Mouse (Mus musculus) hindbrain, postnatal 0 days (tissue): ENCODE measurements around the gene Ap2a1. TPM values are rescaled to one million over a fixed set of nuclear protein-coding genes. Genes with fewer than 3 reads are reported as not detected.

Experiments used
- ATAC-seq: fragments of 200-750 bp; cut with Nextera tagmentation; 2 replicates; pipeline ENCODE4 v1.8.0; 2017; ENCODE audit warnings: mild to moderate bottlenecking, moderate TSS enrichment, moderate library complexity
- DNase-seq: peaks from one replicate; pipeline ENCODE4 v3.0.0-alpha.2; 2015; ENCODE audit warnings: low spot score
- H3K27ac ChIP-seq: fragments of 300-500 bp; sonication (generic); 2 replicates; pipeline ENCODE4 v1.5.1; 2014; ENCODE audit warnings: mild to moderate bottlenecking
- H3K27me3 ChIP-seq: fragments of 300-500 bp; sonication (generic); 2 replicates; pipeline ENCODE4 v1.6.1; 2014; ENCODE audit warnings: low read length, mixed read lengths; ENCODE audit not compliant: insufficient read depth
- H3K36me3 ChIP-seq: fragments of 300-500 bp; sonication (generic); 2 replicates; pipeline ENCODE4 v1.6.1; 2014; ENCODE audit warnings: low read length, mixed read lengths; ENCODE audit not compliant: insufficient read depth
- H3K4me1 ChIP-seq: fragments of 300-500 bp; sonication (generic); 2 replicates; pipeline ENCODE4 v1.6.1; 2014; ENCODE audit warnings: antibody characterized with exemption, low read length, mixed read lengths; ENCODE audit not compliant: insufficient read depth
- H3K4me2 ChIP-seq: fragments of 300-500 bp; sonication (generic); 2 replicates; pipeline ENCODE4 v1.6.1; 2014; ENCODE audit warnings: low read depth, mild to moderate bottlenecking, low read length, moderate library complexity, mixed read lengths
- H3K4me3 ChIP-seq: fragments of 300-500 bp; sonication (generic); 2 replicates; pipeline ENCODE4 v1.5.1; 2014; ENCODE audit warnings: low read length
- H3K9ac ChIP-seq: fragments of 300-500 bp; sonication (generic); replicated peaks from 2 replicates; pipeline ENCODE4 v1.6.1; 2014; ENCODE audit warnings: mild to moderate bottlenecking, low read length, moderate library complexity, mixed read lengths
- H3K9me3 ChIP-seq: fragments of 300-500 bp; sonication (generic); 2 replicates; pipeline ENCODE4 v1.6.1; 2016; ENCODE audit warnings: low read length, mixed read lengths
- CTCF ChIP-seq: IDR thresholded peaks from 2 replicates; pipeline ENCODE4 v1.5.1; 2016; ENCODE audit warnings: antibody characterized with exemption, control low read depth, low read depth
- WGBS: fragments of 180-500 bp; shearing (Covaris S2); extraction: QIAGEN DNeasy Blood & Tissue Kit; methylation state at CpG from one replicate; pipeline ENCODE4 v1.1.7; 2014; 5-methylcytosine and 5-hydroxymethylcytosine counted together
- polyA plus RNA-seq: library from polyadenylated mRNA; unstranded; fragments of >200 nt; fragmentation: Nextera tagmentation; extraction: Ambion mirVana; gene quantifications from 2 replicates; pipeline ENCODE4 v1.2.1, GENCODE M21; 2015
- total RNA-seq: library from RNA; depleted of rRNA; stranded (reverse); fragments of >200 nt; gene quantifications from 2 replicates; pipeline ENCODE4 v1.2.3, GENCODE M21; 2014

The Ap2a1 gene
- total and polyA plus RNA-seq, 2 experiments from 2014 or later = 115 to 255 TPM

DNA sequence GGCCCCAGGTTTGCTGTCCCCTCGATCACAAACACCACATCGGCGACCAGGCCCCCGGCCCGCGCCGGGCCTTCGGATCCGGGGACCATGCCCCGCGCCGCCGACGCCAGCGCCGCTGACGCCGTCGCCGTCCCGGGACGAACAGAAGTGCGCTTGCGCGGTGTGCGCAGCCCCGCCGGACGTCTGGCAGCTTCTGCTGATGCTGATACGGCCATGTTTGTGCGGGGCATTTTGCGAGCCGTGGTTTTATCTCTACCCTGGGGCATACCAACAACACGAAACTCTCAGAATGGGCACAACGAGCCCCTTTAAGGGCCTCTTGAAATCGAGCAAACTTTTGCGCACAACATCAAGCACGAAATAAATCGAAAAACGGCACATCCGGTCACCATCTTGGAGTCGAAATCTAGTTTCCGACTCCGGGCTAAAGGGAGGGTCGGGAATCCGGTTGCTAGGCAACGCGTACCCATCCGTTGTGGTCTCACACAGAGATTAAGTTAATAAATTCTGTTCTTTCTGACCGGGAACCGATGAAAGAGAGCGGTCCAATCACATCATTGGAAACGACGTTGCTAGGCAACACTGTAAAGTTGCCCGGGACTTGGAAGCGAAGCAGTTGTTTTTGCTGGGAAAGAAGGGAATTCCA lies 36.9 kb downstream of the Ap2a1 start, which contains the start of gene Med25:
Gene Med25, minus strand, starts transcription at position 437 of the 646 bp plus-strand sequence.
- Histone ChIP-seq H3K36me3 (no peaks in the 10 kb centered on the region), H3K4me3 (peak within 1 kb of the TSS; percentile 73), H3K4me1 (peaks cover 36% of the 10 kb centered on the region), H3K9me3 (no peaks in the 10 kb centered on the region), H3K4me2 (peak within 1 kb of the TSS; percentile 93), H3K27ac (peak within 1 kb of the TSS; percentile 96), H3K27me3 (no peaks in the 10 kb centered on the region), H3K9ac (peak within 1 kb of the TSS; percentile 83)
- no peak for TF ChIP-seq CTCF
- DNase-seq (peak; percentile 98), ATAC-seq (peak; percentile 80)
- WGBS = under 1% methylated on average over 56 of the region's 56 CpGs

GRCm38 (mm10) chr7:44891611-44892010 lies 37.7 kb downstream of the Ap2a1 start:
- Histone ChIP-seq H3K9ac (peak overlapping the region; percentile 83), H3K4me3 (peak overlapping the region; percentile 73), H3K27me3 (no peaks in the 10 kb centered on the region), H3K4me1 (peaks cover 28% of the 10 kb centered on the region), H3K9me3 (no peaks in the 10 kb centered on the region), H3K27ac (peak overlapping the region; percentile 96), H3K4me2 (peak overlapping the region; percentile 93), H3K36me3 (no peaks in the 10 kb centered on the region)
- DNase-seq (no peak), ATAC-seq (no peak)
- TF ChIP-seq CTCF = no peak
- 11% methylated on average over 6 of the region's 6 CpGs for WGBS

GRCm38 (mm10) chr7:44890737-44891136 lies 38.6 kb downstream of the Ap2a1 start:
- DNase-seq (peak; percentile 58), ATAC-seq (no peak)
- peak overlapping the region; percentile 93 for H3K4me2 ChIP-seq
- H3K4me3 ChIP-seq = peak overlapping the region; percentile 73
- no peak for TF ChIP-seq CTCF
- H3K9me3 ChIP-seq = no peaks in the 10 kb centered on the region
- peak overlapping the region; percentile 83; the same call in 1 of the 2 replicates for H3K9ac ChIP-seq
- 0 out of 2 replicates have a peak, but pooled peaks cover 3% of the 10 kb centered on the region for H3K36me3 ChIP-seq
- H3K4me1 ChIP-seq = peaks cover 26% of the 10 kb centered on the region
- H3K27me3 ChIP-seq = no peaks in the 10 kb centered on the region
- 44% methylated on average over 4 of the region's 4 CpGs for WGBS
- H3K27ac ChIP-seq = 0 out of 2 replicates have a peak overlapping the region, but pooled peaks have one; percentile 3

DNA sequence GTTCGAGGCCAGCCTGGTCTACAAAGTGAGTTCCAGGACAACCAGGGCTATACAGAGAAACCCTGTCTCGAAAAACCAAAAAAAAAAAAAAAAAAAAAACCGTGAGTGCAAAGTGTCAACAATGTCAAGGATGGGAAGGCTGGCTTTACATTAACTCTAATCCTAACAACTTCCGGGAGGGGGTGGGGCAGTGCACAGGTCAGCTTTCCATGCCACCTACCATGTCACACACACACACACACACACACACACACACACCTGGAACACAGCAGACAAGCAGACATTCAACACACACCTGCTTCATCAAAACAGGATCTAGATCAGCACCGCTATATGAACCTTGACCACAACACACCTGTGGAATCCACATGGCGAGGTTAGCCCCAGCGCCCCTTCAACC lies 39.1 kb downstream of the Ap2a1 start:
- ATAC-seq (no peak), DNase-seq (no peak)
- Histone ChIP-seq H3K4me3 (no peak overlapping the region), H3K9me3 (no peaks in the 10 kb centered on the region), H3K36me3 (0 out of 2 replicates have a peak, but pooled peaks cover 3% of the 10 kb centered on the region), H3K9ac (no peak overlapping the region; the same call in 1 of the 2 replicates), H3K4me1 (peaks cover 24% of the 10 kb centered on the region), H3K27me3 (no peaks in the 10 kb centered on the region), H3K4me2 (peak overlapping the region; percentile 93), H3K27ac (0 out of 2 replicates have a peak overlapping the region, but pooled peaks have one; percentile 3)
- 87% methylated on average over 6 of the region's 7 CpGs for WGBS
- TF ChIP-seq CTCF = no peak

GRCm38 (mm10) chr7:44888256-44889105 lies 40.8 kb downstream of the Ap2a1 start:
- peak overlapping the region; percentile 54; the same call in 1 of the 2 replicates for H3K27ac ChIP-seq
- no peak overlapping the region for H3K9ac ChIP-seq
- TF ChIP-seq CTCF = no peak
- DNase-seq (no peak), ATAC-seq (no peak)
- H3K4me2 ChIP-seq = no peak overlapping the region
- peaks cover 18% of the 10 kb centered on the region for H3K4me1 ChIP-seq
- H3K27me3 ChIP-seq = no peaks in the 10 kb centered on the region
- H3K36me3 ChIP-seq = peaks cover 14% of the 10 kb centered on the region
- no peak overlapping the region for H3K4me3 ChIP-seq
- no peaks in the 10 kb centered on the region for H3K9me3 ChIP-seq
- 50% methylated on average over 13 of the region's 13 CpGs for WGBS

GRCm38 (mm10) chr7:44886964-44887363 lies 42.3 kb downstream of the Ap2a1 start:
- H3K36me3 ChIP-seq = peaks cover 29% of the 10 kb centered on the region
- H3K27ac ChIP-seq = no peak overlapping the region
- no peaks in the 10 kb centered on the region for H3K9me3 ChIP-seq
- no peak for TF ChIP-seq CTCF
- H3K4me2 ChIP-seq = no peak overlapping the region
- no peaks in the 10 kb centered on the region for H3K27me3 ChIP-seq
- 88% methylated on average over 7 of the region's 7 CpGs for whole genome bisulfite sequencing
- ATAC-seq (no peak), DNase-seq (no peak)
- H3K9ac ChIP-seq = no peak overlapping the region
- H3K4me3 ChIP-seq = no peak overlapping the region
- H3K4me1 ChIP-seq = peaks cover 13% of the 10 kb centered on the region
